Mouse (Mus musculus) frontal cortex, postnatal 10 days (tissue): Measurements from ENCODE around the gene Podxl.
"Not testable (repeated sequence)": the region's sequence is repeated elsewhere in the genome, so short reads cannot be mapped to it uniquely, and the experiment has no call there.

Source experiments
- DNase-seq, 2 experiments: peaks; one replicate each; pipeline ENCODE4 v3.0.0; 2022; ENCODE audit warnings: low spot score in 2 of 2, mixed read lengths in 1 of 2

Podxl gene

GRCm38 (mm10) chr6:31567200-31567599 lies 3.4 kb upstream of the Podxl start:
- no peak for DNase-seq

GRCm38 (mm10) chr6:31564901-31565391 lies 1.2 kb upstream of the Podxl start:
- DNase-seq, result no peak

- DNase-seq, result no peak
Observed at GRCm38 (mm10) chr6:31564182-31564531, 376 bp upstream of the Podxl start.

- DNase-seq, result no peak
Observed at GRCm38 (mm10) chr6:31562371-31563080, 1.3 kb downstream of the Podxl start.

GRCm38 (mm10) chr6:31561948-31562347 lies 1.8 kb downstream of the Podxl start:
- DNase-seq, result not testable (repeated sequence)

GRCm38 (mm10) chr6:31560138-31560959 lies 3.4 kb downstream of the Podxl start:
- no peak for DNase-seq

- DNase-seq, result no peak
Observed at GRCm38 (mm10) chr6:31556460-31557100, 7.2 kb downstream of the Podxl start.

- DNase-seq, result no peak
Observed at GRCm38 (mm10) chr6:31550876-31551532, 12.8 kb downstream of the Podxl start.

- no peak for DNase-seq
Observed at GRCm38 (mm10) chr6:31549361-31550051, 14.3 kb downstream of the Podxl start.

- no peak for DNase-seq
Observed at GRCm38 (mm10) chr6:31544318-31544717, 19.5 kb downstream of the Podxl start.

- no peak for DNase-seq
Observed at GRCm38 (mm10) chr6:31540018-31540417, 23.8 kb downstream of the Podxl start.

- DNase-seq, result no peak
Observed at GRCm38 (mm10) chr6:31538112-31538511, 25.7 kb downstream of the Podxl start.

GRCm38 (mm10) chr6:31537193-31537592 lies 26.6 kb downstream of the Podxl start:
- DNase-seq, result no peak

- DNase-seq, result no peak
Observed at GRCm38 (mm10) chr6:31534705-31535104, 29.1 kb downstream of the Podxl start.

- no peak for DNase-seq
Observed at GRCm38 (mm10) chr6:31531880-31532279, 31.9 kb downstream of the Podxl start.

- DNase-seq, result no peak
Observed at GRCm38 (mm10) chr6:31528339-31528738, 35.4 kb downstream of the Podxl start.

GRCm38 (mm10) chr6:31527897-31528296 lies 35.9 kb downstream of the Podxl start:
- DNase-seq, result peak in 1 of 2 experiments; percentile 35

GRCm38 (mm10) chr6:31526929-31527328 lies 36.9 kb downstream of the Podxl start:
- no peak for DNase-seq

- peak in 1 of 2 experiments; percentile 58 for DNase-seq
Observed at GRCm38 (mm10) chr6:31525231-31525900, 38.4 kb downstream of the Podxl start.

- DNase-seq, result no peak
Observed at GRCm38 (mm10) chr6:31524647-31525046, 39.1 kb downstream of the Podxl start.

- no peak for DNase-seq
Observed at GRCm38 (mm10) chr6:31524121-31524520, 39.7 kb downstream of the Podxl start.
